Mouse (Mus musculus): ENCODE measurements at regions not wholly inside any gene's neighbourhood (a gene's known extent, or its start where the extent isn't known, plus 50 kb on each side); places are given as distances from the start of the nearest gene placed in this dataset.

- Histone ChIP-seq H3K4me3 (no peak overlapping the region), H3K27ac (no peak overlapping the region)
- DNase-seq (ENCODE audit: low spot score in 2 of 2): no peak
- TF ChIP-seq CTCF (conservative IDR thresholded peaks at IDR 0.05): no peak
These were observed 51.0 kb upstream of the Stt3b start for GRCm38 (mm10) chr9:115361191-115361590.

DNA sequence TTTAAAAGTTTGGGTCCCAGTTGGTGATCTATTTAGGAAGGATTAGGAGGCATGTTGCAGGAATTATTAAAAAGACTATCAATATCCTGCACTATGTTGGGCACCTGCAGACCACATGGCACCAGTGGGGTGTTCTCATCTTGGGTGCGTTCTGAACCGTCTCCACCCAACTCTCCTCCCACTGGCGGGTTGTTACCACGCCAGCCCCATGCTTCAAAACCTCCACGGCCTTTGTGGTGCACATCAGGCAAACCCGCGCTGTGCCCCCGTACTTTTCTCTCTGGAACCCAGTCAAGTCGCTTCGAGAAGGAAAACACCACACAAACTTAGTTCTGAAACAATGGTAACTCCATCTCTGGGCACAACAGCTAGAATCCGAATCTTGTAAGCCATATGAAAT is 51.7 kb upstream of the Stt3b start:
- no peak for DNase-seq (ENCODE audit: low spot score in 2 of 2)
- no peak overlapping the region for H3K4me3 ChIP-seq
- TF ChIP-seq CTCF (conservative IDR thresholded peaks at IDR 0.05): no peak
- H3K27ac ChIP-seq: no peak overlapping the region

GRCm38 (mm10) chr9:115362486-115362885 is 52.3 kb upstream of the Stt3b start:
- Histone ChIP-seq H3K27ac (no peak overlapping the region), H3K4me3 (no peak overlapping the region)
- TF ChIP-seq CTCF (conservative IDR thresholded peaks at IDR 0.05): no peak
- DNase-seq (ENCODE audit: low spot score in 2 of 2): no peak

- H3K4me3 ChIP-seq: no peak overlapping the region
- DNase-seq (ENCODE audit: low spot score in 2 of 2): no peak
- TF ChIP-seq CTCF (conservative IDR thresholded peaks at IDR 0.05): peak; percentile 44
- H3K27ac ChIP-seq: no peak overlapping the region
These were observed 55.0 kb upstream of the Stt3b start for GRCm38 (mm10) chr9:115364919-115365861.

- no peak for DNase-seq (ENCODE audit: low spot score in 2 of 2)
- TF ChIP-seq CTCF (conservative IDR thresholded peaks at IDR 0.05): no peak
- Histone ChIP-seq H3K27ac (no peak overlapping the region), H3K4me3 (no peak overlapping the region)
These were observed 57.6 kb upstream of the Stt3b start for GRCm38 (mm10) chr9:115367808-115368207.

DNA sequence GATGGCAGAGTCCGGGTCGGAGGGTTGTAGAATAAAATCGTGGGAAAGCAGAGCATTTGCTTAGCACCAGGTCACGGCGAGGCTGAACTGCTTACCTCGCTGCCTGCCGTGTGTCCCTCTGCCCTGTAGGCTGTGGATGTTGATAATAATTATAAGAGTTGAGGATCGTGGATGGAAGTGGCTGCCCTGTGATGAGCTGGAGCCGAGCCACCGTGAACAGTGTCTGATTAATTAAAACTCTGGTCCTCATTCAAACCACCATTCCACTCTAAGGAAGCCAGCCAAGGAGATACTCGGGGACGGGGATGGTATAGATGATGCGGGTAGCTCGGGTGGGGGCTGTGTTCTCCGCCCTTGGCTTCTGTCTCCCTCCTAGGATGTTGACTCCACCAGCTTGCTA is 70.1 kb upstream of the Stt3b start:
- no peak for DNase-seq (ENCODE audit: low spot score in 2 of 2)
- Histone ChIP-seq H3K27ac (no peak overlapping the region), H3K4me3 (no peak overlapping the region)
- TF ChIP-seq CTCF (conservative IDR thresholded peaks at IDR 0.05): no peak

GRCm38 (mm10) chr9:115382824-115383475 is 72.7 kb upstream of the Stt3b start:
- no peak for DNase-seq (ENCODE audit: low spot score in 2 of 2)
- no peak overlapping the region for H3K4me3 ChIP-seq
- no peak for TF ChIP-seq CTCF (conservative IDR thresholded peaks at IDR 0.05)
- no peak overlapping the region for H3K27ac ChIP-seq

DNA sequence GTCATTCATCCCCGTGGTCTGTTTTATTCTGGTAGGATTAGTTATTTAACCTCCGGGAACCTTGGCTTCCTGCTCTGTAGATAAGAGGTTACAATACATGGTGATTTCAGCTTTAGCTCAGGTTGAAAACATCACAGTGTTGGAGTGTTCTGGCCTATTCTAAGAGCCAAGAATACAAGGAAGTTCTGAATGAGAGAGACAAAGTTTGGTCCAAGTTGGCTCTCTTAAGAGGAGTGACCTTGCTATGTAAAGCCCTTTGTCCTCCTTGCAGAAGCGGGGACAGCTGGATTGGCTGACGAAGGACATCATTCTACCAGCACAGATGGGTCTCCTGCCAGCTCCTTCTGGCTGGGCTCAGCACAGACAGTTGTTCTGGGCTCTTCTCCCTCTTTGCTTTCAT is 73.7 kb upstream of the Stt3b start:
- TF ChIP-seq CTCF (conservative IDR thresholded peaks at IDR 0.05): no peak
- peak in 1 of 2 experiments; percentile 13 for DNase-seq (ENCODE audit: low spot score in 2 of 2)
- H3K4me3 ChIP-seq: no peak overlapping the region
- no peak overlapping the region for H3K27ac ChIP-seq

DNA sequence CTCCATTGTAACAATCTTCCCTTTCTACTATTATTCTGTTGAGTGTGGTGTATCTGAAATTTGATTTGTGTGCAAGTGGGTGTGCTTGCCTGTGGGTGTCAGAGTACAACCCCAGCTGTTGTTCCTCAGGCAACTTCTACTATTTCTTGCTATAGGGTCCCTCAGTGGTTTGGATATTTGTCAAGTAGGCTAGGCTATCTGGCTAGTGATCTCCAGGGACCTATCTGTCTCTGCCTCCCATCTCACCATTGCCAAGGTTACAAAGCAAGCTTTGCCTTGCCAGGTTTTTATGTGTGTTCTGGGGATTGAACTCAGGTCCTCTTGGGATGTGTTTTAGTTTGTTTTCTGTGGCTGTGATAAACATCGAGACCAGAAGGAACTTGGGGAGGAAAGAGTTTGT is 74.1 kb upstream of the Stt3b start:
- DNase-seq (ENCODE audit: low spot score in 2 of 2): no peak
- Histone ChIP-seq H3K27ac (no peak overlapping the region), H3K4me3 (no peak overlapping the region)
- no peak for TF ChIP-seq CTCF (conservative IDR thresholded peaks at IDR 0.05)

DNA sequence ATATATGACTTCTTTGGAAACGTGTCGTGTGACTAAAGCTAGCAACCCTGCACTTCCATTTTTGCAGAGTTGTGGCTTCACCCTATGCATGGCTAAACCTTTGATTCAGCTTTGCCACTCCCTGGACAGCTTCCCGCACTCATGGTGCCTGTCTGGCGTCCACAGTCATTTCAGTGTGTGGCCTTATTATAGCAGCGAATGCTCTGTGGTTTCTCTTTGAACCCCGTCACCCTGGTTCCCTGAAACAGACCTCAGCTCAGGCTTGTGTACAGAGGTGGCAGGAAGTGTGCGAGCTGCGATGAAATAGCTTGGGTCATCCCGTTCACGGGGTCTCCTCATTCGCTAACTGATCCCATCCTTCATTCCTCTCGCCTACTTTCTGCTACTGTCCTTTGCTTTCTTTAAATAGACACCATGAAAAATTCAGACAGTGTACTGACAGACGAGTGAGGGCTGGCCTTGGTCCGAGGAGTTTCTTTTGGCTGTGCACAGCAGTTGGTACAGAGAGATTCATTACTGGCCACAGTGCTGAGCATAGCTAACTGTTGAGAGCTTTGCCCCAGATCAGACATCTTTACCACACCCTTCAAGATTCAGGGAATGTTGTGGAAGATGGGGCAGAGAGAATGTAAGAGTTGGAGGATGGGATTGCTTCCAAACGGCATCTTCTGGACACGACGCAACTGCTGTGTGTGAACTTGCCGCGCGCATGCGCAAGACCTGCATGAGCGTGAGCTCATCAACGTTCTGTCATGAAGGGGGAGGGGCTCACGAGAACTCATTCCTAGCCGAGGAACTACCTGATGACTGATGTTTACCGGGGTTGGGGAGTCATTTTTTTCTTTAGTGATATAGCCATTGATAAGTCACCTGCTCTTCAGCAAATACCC is 77.5 kb upstream of the Stt3b start:
- no peak for TF ChIP-seq CTCF (conservative IDR thresholded peaks at IDR 0.05)
- no peak for DNase-seq (ENCODE audit: low spot score in 2 of 2)
- Histone ChIP-seq H3K4me3 (no peak overlapping the region), H3K27ac (no peak overlapping the region)

- Histone ChIP-seq H3K27ac (no peak overlapping the region), H3K4me3 (no peak overlapping the region)
- DNase-seq (ENCODE audit: low spot score in 2 of 2): no peak
- TF ChIP-seq CTCF (conservative IDR thresholded peaks at IDR 0.05): no peak
These were observed 78.1 kb upstream of the Stt3b start for GRCm38 (mm10) chr9:115388361-115388759.

DNA sequence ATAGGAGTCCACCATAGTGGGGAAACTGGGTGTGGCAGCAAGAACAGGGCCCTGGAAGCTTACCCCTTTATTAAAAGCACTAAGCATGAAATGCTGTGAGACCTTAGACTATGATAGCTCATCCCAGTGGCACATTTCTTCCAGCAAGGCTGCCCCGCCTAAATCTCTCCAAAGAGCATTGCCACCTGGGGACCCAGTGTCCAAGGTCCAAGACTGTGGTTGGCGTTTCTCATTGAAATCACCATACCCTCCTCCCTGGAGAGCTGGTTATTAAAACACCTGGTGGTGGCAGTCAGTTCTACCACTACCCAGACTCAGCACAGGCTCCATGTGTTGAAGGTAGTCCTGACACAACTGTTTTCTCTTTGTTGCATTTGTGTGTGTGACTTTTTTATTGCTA is 78.9 kb upstream of the Stt3b start:
- no peak for DNase-seq (ENCODE audit: low spot score in 2 of 2)
- Histone ChIP-seq H3K27ac (no peak overlapping the region), H3K4me3 (no peak overlapping the region)
- no peak for TF ChIP-seq CTCF (conservative IDR thresholded peaks at IDR 0.05)

DNA sequence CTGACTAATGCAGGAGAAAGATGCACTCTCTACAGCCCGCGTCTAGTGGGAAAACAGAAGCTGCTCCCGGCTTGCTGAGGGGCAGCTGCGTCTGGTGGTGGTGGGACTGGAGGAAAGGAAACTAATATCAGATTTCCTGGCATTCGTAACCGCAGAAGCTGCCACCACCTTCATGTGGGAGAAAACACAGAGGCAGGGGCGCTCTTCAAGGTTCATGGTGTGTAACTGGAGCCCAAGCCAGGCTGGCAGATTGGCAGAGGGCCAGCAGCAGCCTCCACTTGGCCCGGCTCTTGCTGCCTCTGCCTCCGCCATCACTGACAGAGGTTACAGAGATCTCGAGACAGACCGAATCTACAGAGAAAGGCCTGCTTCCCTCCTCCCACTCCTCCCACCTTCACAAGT is 80.7 kb upstream of the Stt3b start:
- TF ChIP-seq CTCF (conservative IDR thresholded peaks at IDR 0.05): no peak
- peak; percentile 8 to 39 for DNase-seq (ENCODE audit: low spot score in 2 of 2)
- no peak overlapping the region for H3K4me3 ChIP-seq
- H3K27ac ChIP-seq: no peak overlapping the region
